Mouse (Mus musculus): ENCODE results near the gene Dmbx1. TPM values are rescaled to one million over a fixed set of nuclear protein-coding genes. Genes with fewer than 3 reads are reported as not detected.

The Dmbx1 gene
- not detected in 2 replicates for polyA plus RNA-seq (2012; rRNA removed; ENCODE audit: low replicate concordance)

DNA sequence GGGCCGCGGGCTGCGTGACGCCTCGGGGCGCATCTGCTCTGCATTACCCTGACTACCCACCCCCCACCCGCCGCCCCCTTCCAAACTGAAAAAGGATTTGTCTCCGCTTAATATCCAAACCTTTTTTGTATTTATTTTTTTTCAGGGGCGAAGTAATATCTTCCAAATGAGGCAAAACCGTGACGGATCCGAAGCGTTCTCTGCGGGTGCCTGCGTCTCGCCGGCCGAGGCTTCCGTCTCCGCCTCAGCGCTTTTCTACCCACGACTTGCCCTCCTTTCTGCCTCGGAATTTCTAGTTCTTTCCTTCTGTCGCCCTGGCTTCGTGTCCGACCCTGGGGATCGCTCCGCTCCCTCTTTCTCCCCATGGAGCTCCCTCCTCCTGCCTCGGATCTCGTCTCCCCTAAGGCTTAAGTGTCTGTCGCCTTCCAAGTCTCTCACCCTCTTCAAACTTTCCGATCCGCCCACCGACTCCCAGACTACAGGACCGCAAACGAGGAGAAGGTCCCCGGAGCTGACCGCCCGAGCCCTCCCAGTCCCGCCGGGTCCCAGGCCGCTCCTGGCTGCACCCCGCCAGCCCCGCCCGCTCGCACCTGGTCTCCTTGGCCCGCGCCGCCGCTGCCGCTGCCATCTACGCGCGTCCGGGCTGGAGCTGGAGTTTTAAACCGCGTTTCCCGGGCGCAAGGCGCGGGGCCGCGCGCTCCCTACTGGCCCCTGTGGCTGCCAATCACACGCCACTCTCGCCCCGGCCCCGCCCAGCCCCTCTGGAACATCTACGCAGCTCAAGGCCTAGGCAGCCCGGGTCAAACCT lies at the start of gene Dmbx1:
Gene Dmbx1 (minus strand): TSS at position 632 of the 808 bp plus-strand sequence.

DNA sequence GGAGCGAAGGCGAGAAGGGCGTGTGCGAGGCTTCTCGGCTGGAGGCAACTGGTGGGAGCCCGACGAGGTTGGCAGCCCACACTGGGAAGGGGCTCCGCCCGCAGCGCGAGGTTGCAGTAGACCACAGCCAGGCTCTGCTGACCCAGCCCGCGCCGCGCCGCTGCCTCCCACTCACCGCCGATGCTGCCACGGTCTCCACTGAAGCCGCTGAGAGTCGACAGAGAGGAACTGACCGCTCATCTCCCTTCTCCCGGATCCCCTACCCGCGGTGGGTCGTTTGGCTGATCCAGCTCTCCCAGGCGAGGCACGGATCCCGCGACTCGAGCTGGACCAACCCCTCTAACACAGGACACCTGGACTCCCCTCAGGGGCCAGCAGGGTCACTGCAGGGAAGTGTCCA lies 49.2 kb downstream of the Dmbx1 start, which contains the start of gene 6430628N08Rik:
Gene 6430628N08Rik (plus strand): TSS at position 113 of the 400 bp plus-strand sequence.

DNA sequence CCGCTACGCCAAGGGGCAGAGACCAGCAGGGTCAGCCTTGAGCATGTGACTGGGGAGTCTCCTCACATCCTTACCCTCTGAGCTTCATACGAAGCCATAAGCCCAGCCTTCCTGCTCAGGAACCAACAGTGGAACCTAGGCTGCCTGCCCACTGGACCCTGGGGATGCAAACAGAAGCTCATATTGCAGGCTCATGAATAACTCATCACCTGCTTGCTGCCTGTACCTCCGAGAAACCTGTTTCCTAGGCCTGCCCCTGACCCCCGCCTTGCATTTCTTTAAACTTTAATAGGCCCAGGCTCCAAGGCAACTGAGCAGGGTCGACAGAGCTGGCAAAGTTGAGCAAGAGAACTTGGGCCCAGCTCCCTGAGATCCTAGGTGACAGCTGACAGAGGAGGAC lies 55.7 kb downstream of the Dmbx1 start, which contains the start of gene Kncn:
Gene Kncn (plus strand): TSS at position 379 of the 400 bp plus-strand sequence.

Other genes starting within 250 kb of the Dmbx1 start
- gene Efcab14, start 202.2 kb downstream of the Dmbx1 start, polyA plus RNA-seq (2012; rRNA removed; ENCODE audit: low replicate concordance), result 23.3 and 25.3 TPM in 2 replicates
- gene Tex38, start 158.9 kb downstream of the Dmbx1 start, polyA plus RNA-seq (2012; rRNA removed; ENCODE audit: low replicate concordance), result 0.33 and 0.54 TPM in 2 replicates
- 31.6 and 61.4 TPM in 2 replicates for gene Atpaf1, start 155.1 kb downstream of the Dmbx1 start, polyA plus RNA-seq (2012; rRNA removed; ENCODE audit: low replicate concordance)
- 25.1 and 41.8 TPM in 2 replicates for gene Mob3c, start 111.8 kb downstream of the Dmbx1 start, polyA plus RNA-seq (2012; rRNA removed; ENCODE audit: low replicate concordance)
- gene Mknk1, start 100.7 kb downstream of the Dmbx1 start, polyA plus RNA-seq (2012; rRNA removed; ENCODE audit: low replicate concordance), result 23.3 and 30.5 TPM in 2 replicates
- gene Kncn, start 55.5 kb downstream of the Dmbx1 start, polyA plus RNA-seq (2012; rRNA removed; ENCODE audit: low replicate concordance), result not detected in 2 replicates
- gene 6430628N08Rik, start 49.3 kb downstream of the Dmbx1 start, polyA plus RNA-seq (2012; rRNA removed; ENCODE audit: low replicate concordance), result not detected in 2 replicates
- 63.8 and 137 TPM in 2 replicates for gene Faah, start 78.0 kb upstream of the Dmbx1 start, polyA plus RNA-seq (2012; rRNA removed; ENCODE audit: low replicate concordance)
- gene Nsun4, start 114.0 kb upstream of the Dmbx1 start, polyA plus RNA-seq (2012; rRNA removed; ENCODE audit: low replicate concordance), result 4.7 and 5.1 TPM in 2 replicates
- gene Uqcrh, start 135.1 kb upstream of the Dmbx1 start, polyA plus RNA-seq (2012; rRNA removed; ENCODE audit: low replicate concordance), result 57.7 and 72.0 TPM in 2 replicates
- gene Lrrc41, start 135.3 kb upstream of the Dmbx1 start, polyA plus RNA-seq (2012; rRNA removed; ENCODE audit: low replicate concordance), result 71.8 and 77.1 TPM in 2 replicates
- 1.2 and 1.9 TPM in 2 replicates for gene Rad54l, start 183.8 kb upstream of the Dmbx1 start, polyA plus RNA-seq (2012; rRNA removed; ENCODE audit: low replicate concordance)
- 11.5 and 13.8 TPM in 2 replicates for gene Pomgnt1, start 183.9 kb upstream of the Dmbx1 start, polyA plus RNA-seq (2012; rRNA removed; ENCODE audit: low replicate concordance)
- gene Lurap1, start 211.4 kb upstream of the Dmbx1 start, polyA plus RNA-seq (2012; rRNA removed; ENCODE audit: low replicate concordance), result 0.58 and 0.90 TPM in 2 replicates
- 16.3 TPM in 2 replicates for gene Tspan1, start 227.7 kb upstream of the Dmbx1 start, polyA plus RNA-seq (2012; rRNA removed; ENCODE audit: low replicate concordance)
- gene 1700042G07Rik, start 233.4 kb upstream of the Dmbx1 start, polyA plus RNA-seq (2012; rRNA removed; ENCODE audit: low replicate concordance), result not detected in 2 replicates
- not detected in 2 replicates for gene Gm49337, start 233.5 kb upstream of the Dmbx1 start, polyA plus RNA-seq (2012; rRNA removed; ENCODE audit: low replicate concordance)

All from duodenum, adult 2 months (tissue).